In the genomic region with DNA sequence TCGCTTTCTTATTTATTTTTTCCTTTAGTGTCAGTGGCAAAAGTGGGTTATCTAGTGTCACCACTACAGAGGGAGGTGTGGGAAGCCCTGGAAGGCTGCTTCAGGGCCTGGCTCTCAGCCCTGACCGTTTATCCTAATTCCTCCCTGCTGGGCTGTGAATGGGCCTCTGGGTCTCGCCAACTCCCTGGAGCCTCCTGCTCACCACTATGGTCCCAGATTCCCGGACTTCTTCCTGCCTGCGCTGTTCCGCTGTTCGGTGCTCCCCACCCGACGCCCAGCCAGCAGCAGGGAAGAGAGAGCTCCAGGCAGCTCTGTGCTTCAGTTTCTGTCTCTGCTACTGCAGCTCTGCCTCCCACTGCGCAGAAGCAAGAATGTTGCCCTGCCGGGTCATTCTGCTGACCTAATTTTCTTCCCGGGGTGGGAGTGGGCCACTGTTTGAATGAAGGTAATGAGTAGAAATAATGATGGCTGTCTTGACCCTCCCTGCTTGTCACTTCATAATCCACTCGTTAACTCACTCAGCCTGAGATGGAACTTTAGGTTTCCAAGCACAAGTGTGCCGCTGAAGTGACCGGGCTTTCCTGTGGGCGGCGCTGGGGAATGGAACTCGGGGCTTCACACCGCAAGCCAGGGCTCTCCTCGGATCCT, we compare ENCODE assay signal across 8 mouse cellular contexts. TPM values are rescaled to one million over a fixed set of nuclear protein-coding genes. Genes with fewer than 3 reads are reported as not detected.
DNase-seq lines count a peak whose midpoint lies in the region; ATAC-seq lines count a peak whose summit lies in the region.

No protein-coding gene starts in this region.

- peak overlapping the region; percentile 40 for H3K4me2 ChIP-seq in lung, embryonic 16.5 days (ENCODE audit: low read depth, low read length)
- peak overlapping the region; percentile 39 for H3K4me2 ChIP-seq in stomach, embryonic 16.5 days (ENCODE audit: low read depth, low read length)

- peak; percentile 44 for ATAC-seq in lung, embryonic 16.5 days (ENCODE audit: low read depth)
- ATAC-seq in stomach, embryonic 16.5 days (ENCODE audit: insufficient read depth, low FRiP score) = 0 out of 2 replicates have a peak, but pooled peaks have one; percentile 41

- H3K36me3 ChIP-seq in lung, embryonic 16.5 days (ENCODE audit: control insufficient read depth, insufficient read depth, low read length) = no peaks in the 10 kb centered on the region
- H3K36me3 ChIP-seq in stomach, embryonic 16.5 days (ENCODE audit: control insufficient read depth, insufficient read depth, low read length) = no peaks in the 10 kb centered on the region

- whole genome bisulfite sequencing in lung, embryonic 16.5 days = 13% methylated on average over 20 of the region's 20 CpGs
- 14% methylated on average over 20 of the region's 20 CpGs for WGBS in stomach, embryonic 16.5 days

- H3K4me1 ChIP-seq in brown adipose tissue, adult 24 weeks (ENCODE audit: control insufficient read depth, insufficient read depth, insufficient read length, low read length) = peaks cover 23% of the 10 kb centered on the region
- H3K4me1 ChIP-seq in lung, embryonic 16.5 days (replicated peaks; ENCODE audit: control insufficient read depth, insufficient read depth, low read length) = peaks cover 16% of the 10 kb centered on the region; the same call in 1 of the 2 replicates
- H3K4me1 ChIP-seq in stomach, embryonic 16.5 days (ENCODE audit: control insufficient read depth, insufficient read depth, low read length) = peaks cover 27% of the 10 kb centered on the region

- DNase-seq in cerebellum, adult 18-20 months = peak; percentile 14 to 16
- DNase-seq in cerebellum, adult 11-12 months = no peak
- DNase-seq in heart, adult 8-10 months (ENCODE audit: low spot score) = peak; percentile 74
- DNase-seq in kidney, adult 11 months = peak; percentile 40
- DNase-seq in layer of hippocampus, adult 11-12 months (ENCODE audit: low spot score) = no peak

- no peaks in the 10 kb centered on the region for H3K9me3 ChIP-seq in lung, embryonic 16.5 days (ENCODE audit: control insufficient read depth, low read length)
- no peaks in the 10 kb centered on the region for H3K9me3 ChIP-seq in stomach, embryonic 16.5 days (replicated peaks; ENCODE audit: control insufficient read depth, low read length)

- H3K27ac ChIP-seq in brown adipose tissue, adult 24 weeks (replicated peaks; ENCODE audit: low read depth, low read length) = peak overlapping the region; percentile 77
- no peak overlapping the region; the same call in 1 of the 2 replicates for H3K27ac ChIP-seq in lung, embryonic 16.5 days (ENCODE audit: low read length)
- H3K27ac ChIP-seq in stomach, embryonic 16.5 days (ENCODE audit: low read length) = peak overlapping the region; percentile 56; the same call in 1 of the 2 replicates

- H3K27me3 ChIP-seq in lung, embryonic 16.5 days (ENCODE audit: control insufficient read depth, insufficient read depth, low read depth, low read length) = no peaks in the 10 kb centered on the region
- no peaks in the 10 kb centered on the region for H3K27me3 ChIP-seq in stomach, embryonic 16.5 days (ENCODE audit: control insufficient read depth, insufficient read depth, low read length)

- peak overlapping the region; percentile 47 for H3K4me3 ChIP-seq in brown adipose tissue, adult 24 weeks (ENCODE audit: insufficient read depth, low read depth, low read length)
- H3K4me3 ChIP-seq in lung, embryonic 16.5 days (ENCODE audit: low read length) = 0 out of 2 replicates have a peak overlapping the region, but pooled peaks have one; percentile 9
- H3K4me3 ChIP-seq in stomach, embryonic 16.5 days (replicated peaks; ENCODE audit: low read length) = no peak overlapping the region

- peak overlapping the region; percentile 40 for H3K9ac ChIP-seq in lung, embryonic 16.5 days (ENCODE audit: low read length)
- peak overlapping the region; percentile 60 for H3K9ac ChIP-seq in stomach, embryonic 16.5 days (ENCODE audit: low read length)

RNA-seq across cellular contexts. Expression of a gene that starts 18.7 kb away (rescaled TPM):
- polyA plus RNA-seq in brown adipose tissue, adult 24 weeks (2012; ENCODE audit: insufficient read depth, insufficient read length, missing spikeins) = 11.7 and 13.8 TPM in 2 replicates
- 10 to 100 TPM; 55.4 to 72.1 (median 61.1) TPM for total RNA-seq in heart, adult 8-10 months (2022)
- 70.5 and 78.6 TPM in 2 replicates for polyA plus RNA-seq in lung, embryonic 16.5 days (2015; fragmentation: Nextera tagmentation; extraction: Ambion mirVana)
- 85.4 and 88.0 TPM in 2 replicates for polyA plus RNA-seq in stomach, embryonic 16.5 days (2015; fragmentation: Nextera tagmentation; extraction: Ambion mirVana)

RNA-seq across cellular contexts. Expression of a gene that starts 47.8 kb away (rescaled TPM):
- not detected in 2 replicates for polyA plus RNA-seq in brown adipose tissue, adult 24 weeks (2012; ENCODE audit: insufficient read depth, insufficient read length, missing spikeins)
- total RNA-seq in heart, adult 8-10 months (2022) = 1 to 10 TPM; 2.0 to 4.4 (median 3.3) TPM
- 3.1 and 3.8 TPM in 2 replicates for polyA plus RNA-seq in lung, embryonic 16.5 days (2015; fragmentation: Nextera tagmentation; extraction: Ambion mirVana)
- 10.0 and 12.1 TPM in 2 replicates for polyA plus RNA-seq in stomach, embryonic 16.5 days (2015; fragmentation: Nextera tagmentation; extraction: Ambion mirVana)

Comparison
In these comparisons a context has a peak if more than half of its experiments do, and no peak if none do; other contexts are left out.
1. DNase-seq: peak in cerebellum, adult 18-20 months (2 of 2), heart, adult 8-10 months (single experiment) and kidney, adult 11 months (single experiment); none in cerebellum, adult 11-12 months (single experiment) and layer of hippocampus, adult 11-12 months (single experiment).